Mouse (Mus musculus): ENCODE results near the gene Mavs. TPM values are rescaled to one million over a fixed set of nuclear protein-coding genes. Genes with fewer than 3 reads are reported as not detected.

The Mavs gene
- total RNA-seq, 2 experiments from 2014 or later, result 6.7 to 6.9 TPM

- no peak for DNase-seq (ENCODE audit: extremely low spot score in 1 of 2, low spot score in 2 of 2)
- no peak overlapping the region for H3K27ac ChIP-seq
- H3K4me3 ChIP-seq, result no peak overlapping the region
- intact Hi-C loops (cut with DNase I), result no loop called here
- no peak for TF ChIP-seq CTCF (IDR thresholded peaks at IDR 0.05)
These were observed 31.2 kb downstream of the Mavs start for GRCm38 (mm10) chr2:131265056-131265455.

- intact Hi-C loops (cut with DNase I), result no loop called here
- no peak for TF ChIP-seq CTCF (IDR thresholded peaks at IDR 0.05)
- DNase-seq (ENCODE audit: extremely low spot score in 1 of 2, low spot score in 2 of 2), result no peak
- no peak overlapping the region for H3K27ac ChIP-seq
- no peak overlapping the region for H3K4me3 ChIP-seq
These were observed 41.6 kb downstream of the Mavs start for GRCm38 (mm10) chr2:131275493-131275892.

- no peak overlapping the region for H3K4me3 ChIP-seq
- TF ChIP-seq CTCF (IDR thresholded peaks at IDR 0.05), result no peak
- no peak for DNase-seq (ENCODE audit: extremely low spot score in 1 of 2, low spot score in 2 of 2)
- H3K27ac ChIP-seq, result no peak overlapping the region
- intact Hi-C loops (cut with DNase I), result no loop called here
These were observed 42.9 kb downstream of the Mavs start for GRCm38 (mm10) chr2:131276722-131277121.

- DNase-seq (ENCODE audit: extremely low spot score in 1 of 2, low spot score in 2 of 2), result no peak
- TF ChIP-seq CTCF (IDR thresholded peaks at IDR 0.05), result no peak
- intact Hi-C loops (cut with DNase I), result no loop called here
- Histone ChIP-seq H3K4me3 (no peak overlapping the region), H3K27ac (no peak overlapping the region)
These were observed 47.7 kb downstream of the Mavs start for GRCm38 (mm10) chr2:131281596-131281995.

GRCm38 (mm10) chr2:131286276-131286675 lies 52.4 kb downstream of the Mavs start:
- no peak for DNase-seq (ENCODE audit: extremely low spot score in 1 of 2, low spot score in 2 of 2)
- TF ChIP-seq CTCF (IDR thresholded peaks at IDR 0.05), result peak; percentile 45
- intact Hi-C loops (cut with DNase I), result loop anchor here (5.0 kb wide), 1 partner anchor 131 kb away; no protein-coding TSS in a partner anchor
- no peak overlapping the region for H3K4me3 ChIP-seq
- H3K27ac ChIP-seq, result no peak overlapping the region

- intact Hi-C loops (cut with DNase I), result no loop called here
- H3K27ac ChIP-seq, result no peak overlapping the region
- DNase-seq (ENCODE audit: extremely low spot score in 1 of 2, low spot score in 2 of 2), result no peak
- no peak for TF ChIP-seq CTCF (IDR thresholded peaks at IDR 0.05)
- H3K4me3 ChIP-seq, result no peak overlapping the region
These were observed 56.8 kb downstream of the Mavs start for GRCm38 (mm10) chr2:131290669-131291068.

GRCm38 (mm10) chr2:131296746-131297261 lies 62.9 kb downstream of the Mavs start:
- no peak for DNase-seq (ENCODE audit: extremely low spot score in 1 of 2, low spot score in 2 of 2)
- Histone ChIP-seq H3K4me3 (no peak overlapping the region), H3K27ac (peak overlapping the region; percentile 26; the same call in 1 of the 2 replicates)
- no peak for TF ChIP-seq CTCF (IDR thresholded peaks at IDR 0.05)
- intact Hi-C loops (cut with DNase I), result no loop called here

Small RNA genes lying within 50 kb of the gene (microRNA-seq; reads per million reads assigned to microRNA genes)
- gene Mir103-2, result 7.8 to 27.2 reads per million in 2 experiments

Other genes starting within 250 kb of the Mavs start
- 10 to 100 TPM; 50.3 to 55.3 TPM for gene Gfra4, start 191.0 kb upstream of the Mavs start, total RNA-seq (2021)
- 1 to 10 TPM; 8.9 to 9.6 TPM for gene Adam33, start 170.2 kb upstream of the Mavs start, total RNA-seq (2021)
- gene Siglec1, start 147.3 kb upstream of the Mavs start, total RNA-seq (2021), result under 1 TPM; 0.44 to 0.45 TPM
- 10 to 100 TPM; 10.1 to 12.8 TPM for gene Hspa12b, start 106.8 kb upstream of the Mavs start, total RNA-seq (2021)
- not detected for gene Gm11037, start 100.6 kb upstream of the Mavs start, total RNA-seq (2021)
- 10 to 100 TPM; 63.7 to 76.7 TPM for gene 1700037H04Rik, start 74.0 kb upstream of the Mavs start, total RNA-seq (2021)
- gene Cenpb, start 54.0 kb upstream of the Mavs start, total RNA-seq (2021), result 10 to 100 TPM; 65.3 to 69.8 TPM
- 10 to 100 TPM; 19.8 to 22.2 TPM for gene Cdc25b, start 47.1 kb upstream of the Mavs start, total RNA-seq (2021)
- 10 to 100 TPM; 10.9 to 11.0 TPM for gene Spef1, start 46.8 kb upstream of the Mavs start, total RNA-seq (2021)
- 10 to 100 TPM; 21.7 to 28.7 TPM for gene Ap5s1, start 27.0 kb upstream of the Mavs start, total RNA-seq (2021)
- gene Pank2, start 28.4 kb downstream of the Mavs start, total RNA-seq (2021), result 10 to 100 TPM; 62.8 to 74.0 TPM
- gene Rnf24, start 118.8 kb downstream of the Mavs start, total RNA-seq (2021), result 10 to 100 TPM; 39.8 to 41.4 TPM